Mouse (Mus musculus) ES-E14 (cell line): ENCODE results near the gene Nuak1. TPM values are rescaled to one million over a fixed set of nuclear protein-coding genes. Genes with fewer than 3 reads are reported as not detected.

ENCODE experiments used
- DNase-seq: peaks from one replicate; pipeline ENCODE4 v3.0.0-alpha.2; 2013; ENCODE audit warnings: low read depth, low spot score
- H3K27ac ChIP-seq: 2 replicates; pipeline ENCODE4 v1.5.1; 2012; ENCODE audit warnings: low read depth, mild to moderate bottlenecking, low read length, moderate library complexity, mixed read lengths; ENCODE audit not compliant: poor library complexity, insufficient read depth, severe bottlenecking
- H3K36me3 ChIP-seq: 2 replicates; pipeline ENCODE4 v1.6.1; 2012; ENCODE audit warnings: mild to moderate bottlenecking, low read length, moderate library complexity, mixed read lengths; ENCODE audit not compliant: control insufficient read depth, poor library complexity, insufficient read depth, severe bottlenecking
- H3K4me1 ChIP-seq, 2 experiments: fragments of 150-350 bp in 1 of 2; sonication (generic) in 1 of 2; 2 replicates each; pipeline ENCODE4 v1.6.1; 2012; ENCODE audit warnings: low read length in 2 of 2, mild to moderate bottlenecking in 1 of 2, mixed read lengths in 1 of 2; ENCODE audit not compliant: control insufficient read depth in 2 of 2, insufficient read depth in 2 of 2, poor library complexity in 1 of 2
- H3K4me3 ChIP-seq, 2 experiments: fragments of 150-350 bp in 1 of 2; sonication (generic) in 1 of 2; 2 replicates each; pipeline ENCODE4 v1.5.1; 2012; ENCODE audit warnings: low read length in 2 of 2, low read depth in 1 of 2, mild to moderate bottlenecking in 1 of 2, mixed read lengths in 1 of 2; ENCODE audit not compliant: insufficient read depth in 1 of 2, poor library complexity in 1 of 2, severe bottlenecking in 1 of 2
- H3K9ac ChIP-seq: 2 replicates; pipeline ENCODE4 v1.6.1; 2012; ENCODE audit warnings: low read depth, mild to moderate bottlenecking, low read length, mixed read lengths; ENCODE audit not compliant: poor library complexity, insufficient read depth, severe bottlenecking
- H3K9me3 ChIP-seq: fragments of 150-350 bp; sonication (generic); 2 replicates; pipeline ENCODE4 v1.6.1; 2012; ENCODE audit warnings: low read depth, mild to moderate bottlenecking, low read length; ENCODE audit not compliant: control insufficient read depth, insufficient read depth
- CHD2 ChIP-seq: IDR thresholded peaks from 2 replicates; pipeline ENCODE4 v1.6.1; 2014; ENCODE audit warnings: mild to moderate bottlenecking, low read depth, low read length, inconsistent platforms
- HCFC1 ChIP-seq: IDR thresholded peaks from 2 replicates; pipeline ENCODE4 v1.6.1; 2012; ENCODE audit warnings: low read length, inconsistent platforms, borderline replicate concordance; ENCODE audit not compliant: insufficient read depth
- MAFK ChIP-seq: IDR thresholded peaks from 2 replicates; pipeline ENCODE4 v1.6.1; 2014; ENCODE audit warnings: mild to moderate bottlenecking, low read depth, low read length, inconsistent platforms; ENCODE audit not compliant: insufficient read depth
- ZC3H11A ChIP-seq: IDR thresholded peaks from 2 replicates; pipeline ENCODE4 v1.6.1; 2012; ENCODE audit warnings: low read depth, mild to moderate bottlenecking, inconsistent platforms, low read length, borderline replicate concordance
- ZNF384 ChIP-seq: IDR thresholded peaks from 2 replicates; pipeline ENCODE4 v1.6.1; 2012; ENCODE audit warnings: low read depth, low read length, inconsistent platforms
- in situ Hi-C, 2 experiments: fragments of 600-800 bp; cut with MboI; formaldehyde crosslinking; loops; one replicate each; pipeline ENCODE4 v1.15.1; 2025; ENCODE audit warnings: low sequenced_read_pairs in 2 of 2, inconsistent platforms in 1 of 2; ENCODE audit not compliant: unreplicated experiment in 2 of 2
- total RNA-seq: library from RNA; depleted of rRNA; stranded (reverse); fragments of 300-350 nt; gene quantifications from 2 replicates; pipeline ENCODE4 v1.2.3, GENCODE M21; 2012

The Nuak1 gene
- total RNA-seq, 1 experiment = 15.1 TPM

GRCm38 (mm10) chr10:84460420-84461101 is 20.2 kb upstream of the Nuak1 start:
- DNase-seq = no peak
- H3K4me1 ChIP-seq = peaks cover 0 to 4% of the 10 kb centered on the region in 2 experiments; a peak in 1 of 4 replicates
- H3K4me3 ChIP-seq = no peak overlapping the region
- H3K27ac ChIP-seq = no peak overlapping the region
- no peaks in the 10 kb centered on the region for H3K36me3 ChIP-seq
- TF ChIP-seq ZNF384 (no peak), CHD2 (no peak), HCFC1 (no peak), MAFK (no peak), ZC3H11A (no peak)
- in situ Hi-C loops = no loop called here
- H3K9ac ChIP-seq = no peak overlapping the region
- H3K9me3 ChIP-seq = no peaks in the 10 kb centered on the region

GRCm38 (mm10) chr10:84458094-84458493 is 17.7 kb upstream of the Nuak1 start:
- Histone ChIP-seq H3K4me1 (peaks cover 0 to 4% of the 10 kb centered on the region in 2 experiments; a peak in 1 of 4 replicates), H3K9me3 (no peaks in the 10 kb centered on the region), H3K36me3 (no peaks in the 10 kb centered on the region), H3K9ac (no peak overlapping the region), H3K4me3 (no peak overlapping the region), H3K27ac (no peak overlapping the region; the same call in 1 of the 2 replicates)
- TF ChIP-seq ZNF384 (no peak), CHD2 (no peak), HCFC1 (no peak), MAFK (no peak), ZC3H11A (no peak)
- no peak for DNase-seq
- in situ Hi-C loops = no loop called here

GRCm38 (mm10) chr10:84457539-84457938 is 17.1 kb upstream of the Nuak1 start:
- no peak for DNase-seq
- in situ Hi-C loops = no loop called here
- no peaks in the 10 kb centered on the region for H3K36me3 ChIP-seq
- no peak overlapping the region; a peak in 1 of 4 replicates for H3K4me3 ChIP-seq
- peaks cover 0 to 4% of the 10 kb centered on the region in 2 experiments; a peak in 1 of 4 replicates for H3K4me1 ChIP-seq
- no peak overlapping the region for H3K9ac ChIP-seq
- H3K9me3 ChIP-seq = no peaks in the 10 kb centered on the region
- no peak for TF ChIP-seq ZC3H11A
- TF ChIP-seq HCFC1 = no peak
- TF ChIP-seq ZNF384 = no peak
- no peak for TF ChIP-seq CHD2
- TF ChIP-seq MAFK = no peak
- peak overlapping the region; percentile 23; the same call in 1 of the 2 replicates for H3K27ac ChIP-seq

GRCm38 (mm10) chr10:84456632-84457320 is 16.4 kb upstream of the Nuak1 start:
- Histone ChIP-seq H3K36me3 (no peaks in the 10 kb centered on the region), H3K9ac (no peak overlapping the region), H3K4me1 (peaks cover 0 to 6% of the 10 kb centered on the region in 2 experiments; a peak in 2 of 4 replicates), H3K27ac (no peak overlapping the region; the same call in 1 of the 2 replicates), H3K9me3 (no peaks in the 10 kb centered on the region), H3K4me3 (no peak overlapping the region)
- no peak for DNase-seq
- in situ Hi-C loops = no loop called here
- TF ChIP-seq ZNF384 (no peak), CHD2 (no peak), HCFC1 (no peak), MAFK (no peak), ZC3H11A (no peak)
